Mouse (Mus musculus): Measurements from ENCODE around the gene Hoxb7.
A peak's percentile ranks its signal among the peaks of the same experiment; 100 is the strongest.

The Hoxb7 gene

DNA sequence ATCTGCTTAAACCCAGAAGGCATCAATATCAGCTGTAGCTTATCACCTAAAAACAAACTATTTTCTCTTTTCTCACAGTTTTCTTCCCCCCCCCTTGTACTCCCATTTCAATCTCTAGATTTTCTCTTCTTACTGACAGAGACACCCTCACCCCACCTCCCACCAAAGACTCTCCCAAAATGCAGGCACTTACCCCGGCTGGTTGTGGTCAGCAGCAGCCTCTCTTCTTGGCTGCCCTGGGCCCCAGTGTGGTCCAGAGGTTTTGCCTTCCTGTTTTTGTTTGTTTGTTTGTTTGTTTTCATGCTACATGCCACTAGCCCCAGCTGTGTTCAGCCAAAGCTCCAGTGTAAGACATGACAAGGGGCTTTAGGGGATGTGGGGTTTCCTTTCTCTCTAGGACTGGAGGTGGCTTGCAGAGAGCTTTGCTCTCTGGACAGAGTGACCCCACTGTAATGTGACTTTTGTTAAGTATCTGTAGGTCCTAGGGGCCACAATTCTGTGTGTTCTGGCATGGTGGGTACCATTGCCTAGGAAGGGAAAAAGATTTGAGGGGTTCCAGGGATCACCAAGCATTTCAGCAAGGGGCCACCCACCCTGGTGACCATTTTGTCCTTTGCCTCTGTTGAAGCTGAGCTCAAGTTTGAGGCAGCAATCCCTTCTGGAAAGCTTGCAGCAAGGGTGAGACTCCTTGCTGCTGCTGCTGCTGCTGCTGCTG lies 18.2 kb upstream of the Hoxb7 start:
- no peak for DNase-seq (ENCODE audit: low read depth, low spot score)

- DNase-seq (ENCODE audit: low read depth, low spot score) = no peak
Observed at GRCm38 (mm10) chr11:96269869-96270268, 16.6 kb upstream of the Hoxb7 start.

GRCm38 (mm10) chr11:96270996-96271540 lies 15.4 kb upstream of the Hoxb7 start, which contains the start of gene Hoxb9:
Gene Hoxb9, plus strand, starts transcription at chr11:96271457.
- DNase-seq (ENCODE audit: low read depth, low spot score) = peak; percentile 96

DNA sequence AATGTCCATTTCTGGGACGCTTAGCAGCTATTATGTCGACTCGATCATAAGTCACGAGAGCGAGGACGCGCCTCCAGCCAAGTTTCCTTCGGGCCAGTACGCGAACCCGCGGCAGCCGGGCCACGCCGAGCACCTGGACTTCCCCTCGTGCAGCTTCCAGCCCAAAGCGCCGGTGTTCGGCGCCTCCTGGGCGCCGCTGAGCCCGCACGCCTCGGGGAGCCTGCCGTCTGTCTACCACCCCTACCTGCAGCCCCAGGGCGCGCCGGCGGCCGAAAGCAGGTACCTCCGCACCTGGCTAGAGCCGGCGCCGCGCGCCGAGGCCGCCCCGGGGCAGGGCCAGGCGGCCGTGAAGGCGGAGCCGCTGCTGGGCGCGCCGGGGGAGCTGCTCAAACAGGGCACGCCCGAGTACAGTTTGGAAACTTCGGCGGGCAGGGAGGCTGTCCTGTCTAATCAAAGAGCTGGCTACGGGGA lies 14.8 kb upstream of the Hoxb7 start:
- no peak for DNase-seq (ENCODE audit: low read depth, low spot score)

DNA sequence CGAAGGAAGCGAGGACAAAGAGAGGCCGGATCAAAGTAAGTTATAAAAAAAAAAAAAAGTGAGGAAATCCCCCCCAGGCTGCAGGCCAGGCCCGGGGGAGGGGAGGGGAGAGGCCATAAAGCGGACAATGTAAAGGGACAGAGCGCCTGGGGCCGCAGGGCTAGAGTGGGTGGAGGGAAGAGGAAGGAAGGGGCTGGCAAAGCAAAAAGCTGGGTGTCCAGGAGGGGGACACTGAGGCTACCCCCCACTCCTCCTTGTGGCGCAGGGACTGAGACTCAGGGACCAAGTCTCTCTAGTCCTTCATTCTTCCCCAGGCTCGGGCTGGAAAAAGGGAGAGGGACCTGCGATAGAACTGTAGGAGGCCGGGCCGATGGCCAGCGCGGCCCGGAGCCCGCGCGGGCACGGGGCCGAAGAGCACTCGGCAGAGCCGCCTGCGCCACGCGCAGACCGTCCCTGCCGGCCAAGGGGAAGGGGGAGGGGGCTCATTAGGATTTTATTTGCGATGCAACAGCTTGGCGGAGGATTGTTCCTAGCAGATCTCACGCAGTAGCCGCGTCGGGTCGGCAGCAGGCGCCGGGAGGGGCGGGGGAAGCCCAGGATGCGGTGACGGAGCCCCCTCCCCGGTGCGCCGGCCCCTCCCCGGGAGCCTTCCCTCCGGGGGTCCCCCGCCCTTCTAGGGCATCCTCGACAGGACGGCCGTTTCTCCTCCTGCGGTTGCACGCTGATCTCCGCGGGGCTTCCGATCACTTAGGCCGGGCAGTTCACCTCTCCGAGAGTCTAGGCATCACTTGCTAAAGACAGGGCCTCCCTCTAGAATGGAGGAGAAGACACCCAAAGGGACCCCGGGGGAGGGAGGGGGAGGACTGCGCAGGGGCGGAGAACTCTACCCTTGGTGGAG lies 14.2 kb upstream of the Hoxb7 start:
- DNase-seq (ENCODE audit: low read depth, low spot score) = no peak

- no peak for DNase-seq (ENCODE audit: low read depth, low spot score)
Observed at GRCm38 (mm10) chr11:96274428-96274827, 12.0 kb upstream of the Hoxb7 start.

DNA sequence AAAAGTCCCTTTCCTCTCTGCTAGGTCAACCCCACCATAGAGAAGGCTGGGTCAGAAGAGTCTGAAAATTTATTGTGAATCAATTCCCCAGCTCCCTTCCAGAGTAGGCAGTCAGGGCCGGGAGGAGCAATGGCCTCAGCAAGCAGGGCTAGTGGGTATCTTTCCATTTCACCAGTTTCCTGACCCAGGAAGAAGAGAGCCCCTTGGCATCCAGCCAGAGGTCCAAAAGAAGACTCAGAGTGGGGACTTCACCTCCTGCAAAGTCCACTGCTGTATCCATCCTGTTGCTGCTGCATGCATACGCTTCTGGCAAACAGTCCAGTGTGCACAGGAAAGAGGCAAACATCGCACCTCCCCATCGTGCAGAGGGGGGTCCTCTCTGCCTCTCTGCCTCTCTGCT lies 10.5 kb upstream of the Hoxb7 start:
- no peak for DNase-seq (ENCODE audit: low read depth, low spot score)

DNA sequence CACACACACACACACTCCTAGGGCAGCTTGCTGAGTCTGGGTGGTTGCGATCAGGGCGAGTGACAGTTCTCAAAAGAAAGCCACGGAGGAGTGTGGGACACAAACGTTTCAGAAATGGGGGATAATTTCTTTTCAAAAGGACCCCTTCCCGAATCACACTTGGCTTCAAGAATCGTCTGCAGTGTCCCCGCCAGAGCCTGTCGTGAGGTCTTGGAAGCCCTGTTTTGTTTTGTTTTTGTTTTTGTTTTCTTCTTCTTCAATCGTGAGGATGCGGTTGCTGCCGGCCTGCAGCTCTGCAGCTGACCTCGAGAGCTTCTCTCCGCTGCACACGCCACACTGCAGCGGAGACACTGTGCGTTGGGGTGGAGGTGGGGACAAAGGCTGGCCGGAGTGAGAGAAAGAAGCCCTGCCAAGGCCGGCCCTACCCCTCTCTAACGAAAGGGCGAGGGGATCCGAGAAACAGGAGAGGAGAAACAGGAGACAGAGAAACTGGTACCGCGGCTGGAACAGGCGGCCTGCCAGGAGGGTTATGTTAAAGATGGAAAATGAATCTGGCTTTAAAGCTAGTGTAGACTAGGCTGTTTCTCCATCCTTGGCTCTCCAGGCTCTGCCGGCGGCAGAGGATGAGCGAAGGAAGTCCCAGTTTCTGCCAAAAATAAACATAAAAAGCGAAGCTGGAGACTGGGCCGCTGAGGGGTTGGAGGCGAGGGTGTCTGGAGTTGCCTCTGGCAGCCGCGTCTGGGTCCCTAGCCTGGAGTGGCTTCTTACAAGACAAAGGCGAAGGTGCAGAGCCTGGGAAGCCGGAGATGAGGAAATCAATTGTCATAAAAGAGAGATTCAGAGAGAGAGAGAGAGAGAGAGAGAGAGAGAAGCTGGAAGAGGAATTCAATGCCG lies 9.0 kb upstream of the Hoxb7 start:
- DNase-seq (ENCODE audit: low read depth, low spot score) = no peak

- no peak for DNase-seq (ENCODE audit: low read depth, low spot score)
Observed at GRCm38 (mm10) chr11:96278324-96278723, 8.1 kb upstream of the Hoxb7 start.

GRCm38 (mm10) chr11:96278773-96279172 lies 7.7 kb upstream of the Hoxb7 start:
- DNase-seq (ENCODE audit: low read depth, low spot score) = peak; percentile 93

GRCm38 (mm10) chr11:96279421-96280233 lies 6.8 kb upstream of the Hoxb7 start:
- no peak for DNase-seq (ENCODE audit: low read depth, low spot score)

GRCm38 (mm10) chr11:96280399-96281378 lies 5.7 kb upstream of the Hoxb7 start:
- DNase-seq (ENCODE audit: low read depth, low spot score) = no peak

DNA sequence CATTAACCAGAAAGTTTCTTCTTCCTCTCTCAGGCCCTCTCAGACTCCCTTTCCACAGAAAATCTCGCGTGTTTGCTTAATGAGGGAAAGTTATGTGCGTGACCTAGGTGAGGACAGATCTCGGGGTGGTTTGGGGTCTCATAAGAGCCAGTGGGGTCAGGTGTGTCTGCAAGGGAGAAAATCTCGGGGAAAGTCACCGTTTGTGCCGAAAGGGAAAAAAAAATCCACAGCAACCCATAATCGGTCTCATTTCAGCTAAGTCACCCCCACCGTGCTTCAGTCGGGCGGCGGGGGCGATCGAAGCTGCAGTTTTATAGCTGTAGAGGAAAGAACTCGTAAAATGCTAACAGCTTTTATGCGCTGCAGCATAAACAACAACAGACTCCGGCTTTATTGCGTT lies 5.0 kb upstream of the Hoxb7 start:
- DNase-seq (ENCODE audit: low read depth, low spot score) = no peak

GRCm38 (mm10) chr11:96281855-96282570 lies 4.4 kb upstream of the Hoxb7 start, which contains the start of gene Hoxb8:
Gene Hoxb8, plus strand, starts transcription at chr11:96281905.
- peak; percentile 86 for DNase-seq (ENCODE audit: low read depth, low spot score)

DNA sequence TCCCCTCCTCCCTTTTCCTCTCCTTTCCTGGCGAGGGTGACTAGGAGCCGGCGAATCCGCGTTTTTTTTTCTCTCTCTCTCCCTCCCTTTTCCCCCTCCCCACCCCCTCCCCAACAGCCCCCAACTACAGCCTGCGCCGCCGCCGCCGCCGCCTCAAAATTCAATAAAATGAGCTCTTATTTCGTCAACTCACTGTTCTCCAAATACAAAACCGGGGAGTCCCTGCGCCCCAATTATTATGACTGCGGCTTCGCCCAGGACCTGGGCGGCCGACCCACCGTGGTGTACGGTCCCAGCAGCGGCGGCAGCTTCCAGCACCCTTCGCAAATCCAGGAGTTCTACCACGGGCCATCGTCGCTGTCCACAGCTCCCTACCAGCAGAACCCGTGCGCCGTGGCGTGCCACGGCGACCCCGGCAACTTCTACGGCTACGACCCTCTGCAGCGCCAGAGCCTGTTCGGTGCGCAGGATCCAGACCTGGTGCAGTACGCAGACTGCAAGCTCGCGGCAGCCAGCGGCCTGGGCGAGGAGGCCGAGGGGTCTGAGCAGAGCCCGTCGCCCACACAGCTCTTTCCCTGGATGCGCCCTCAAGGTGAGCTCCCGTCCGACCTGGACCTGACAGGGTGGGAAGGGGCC lies 3.5 kb upstream of the Hoxb7 start:
- no peak for DNase-seq (ENCODE audit: low read depth, low spot score)

- DNase-seq (ENCODE audit: low read depth, low spot score) = no peak
Observed at GRCm38 (mm10) chr11:96284041-96284749, 2.2 kb upstream of the Hoxb7 start.

Data from mesoderm, embryonic 11.5 days (tissue).